Mouse (Mus musculus) ES-E14 (cell line): ENCODE measurements at regions not wholly inside any gene's neighbourhood (a gene's known extent, or its start where the extent isn't known, plus 50 kb on each side); places are given as distances from the start of the nearest gene placed in this dataset.

Source experiments
- MAFK ChIP-seq: IDR thresholded peaks from 2 replicates; pipeline ENCODE4 v1.6.1; 2014; ENCODE audit warnings: mild to moderate bottlenecking, low read depth, low read length, inconsistent platforms; ENCODE audit not compliant: insufficient read depth
- ZC3H11A ChIP-seq: IDR thresholded peaks from 2 replicates; pipeline ENCODE4 v1.6.1; 2012; ENCODE audit warnings: low read depth, mild to moderate bottlenecking, inconsistent platforms, low read length, borderline replicate concordance

DNA sequence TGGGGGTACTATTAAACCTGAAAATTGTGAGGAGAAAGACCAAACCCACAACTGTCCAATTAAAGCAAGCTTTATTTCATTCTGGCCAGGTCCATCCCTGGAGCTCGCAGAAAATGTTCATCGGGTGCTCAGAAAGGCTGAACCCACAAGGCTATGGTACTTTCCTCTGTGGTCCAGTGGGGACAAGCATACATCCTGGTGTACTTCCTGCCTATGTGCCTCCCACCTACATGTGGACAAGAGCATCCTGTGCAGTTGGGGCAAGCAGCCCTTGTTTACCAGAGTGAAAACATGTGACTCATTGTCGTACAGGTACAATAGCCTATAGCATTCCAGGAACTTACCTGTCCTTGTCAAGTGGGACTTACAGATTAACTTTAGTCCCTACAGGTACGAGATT, 81.7 kb upstream of the Gm6993 start:
- TF ChIP-seq MAFK (no peak), ZC3H11A (no peak)
